Mouse (Mus musculus) thymus, postnatal 0 days (tissue): ENCODE measurements around the gene Gm20388. TPM values are rescaled to one million over a fixed set of nuclear protein-coding genes. Genes with fewer than 3 reads are reported as not detected.

Source experiments
- DNase-seq: peaks from one replicate; pipeline ENCODE4 v3.0.0-alpha.2; 2015; ENCODE audit warnings: low spot score
- polyA plus RNA-seq: library from polyadenylated mRNA; unstranded; fragments of >200 nt; fragmentation: Nextera tagmentation; extraction: Ambion mirVana; gene quantifications from 2 replicates; pipeline ENCODE4 v1.2.1, GENCODE M21; 2015

The Gm20388 gene
- polyA plus RNA-seq, 1 experiment from 2014 or later: not detected

DNA sequence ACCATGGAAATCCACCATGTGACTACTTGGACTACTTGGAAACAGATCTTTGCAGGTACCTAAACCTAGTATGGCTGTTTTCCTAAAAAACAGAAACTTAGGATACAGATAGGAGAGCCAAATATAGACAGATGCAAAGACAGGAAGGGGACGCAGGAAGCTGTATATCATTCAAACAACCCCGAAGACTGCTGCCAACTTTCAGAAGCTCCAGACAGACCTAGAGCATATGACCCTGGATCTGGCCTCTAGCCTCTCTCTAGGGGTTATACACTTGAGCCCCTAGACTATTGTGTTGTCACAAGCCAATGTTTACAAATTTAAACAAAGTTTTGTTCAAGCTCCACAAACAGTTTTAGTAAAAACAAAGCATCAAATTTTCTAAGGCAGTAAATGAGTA is 3050.8 kb downstream of the Gm20388 start:
- DNase-seq: no peak

DNA sequence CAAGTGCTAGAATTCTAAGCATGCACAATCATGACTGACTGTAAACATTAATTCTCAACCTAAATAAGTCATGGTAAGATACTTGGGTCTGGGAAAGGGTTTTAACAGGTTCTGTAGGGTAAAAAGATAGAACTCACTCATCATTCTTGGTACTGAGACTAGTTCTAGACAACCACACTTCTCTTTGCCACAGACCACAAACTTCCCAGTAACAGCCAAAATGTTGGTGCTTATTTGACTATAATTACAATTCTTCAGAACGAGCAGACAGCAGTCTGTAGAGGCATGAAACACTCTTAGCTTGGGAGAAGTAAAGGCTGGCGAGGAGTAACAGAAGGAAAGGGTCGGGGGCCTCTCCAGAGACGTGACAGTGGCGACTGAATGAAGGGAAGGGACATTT is 3051.4 kb downstream of the Gm20388 start:
- DNase-seq: no peak

DNA sequence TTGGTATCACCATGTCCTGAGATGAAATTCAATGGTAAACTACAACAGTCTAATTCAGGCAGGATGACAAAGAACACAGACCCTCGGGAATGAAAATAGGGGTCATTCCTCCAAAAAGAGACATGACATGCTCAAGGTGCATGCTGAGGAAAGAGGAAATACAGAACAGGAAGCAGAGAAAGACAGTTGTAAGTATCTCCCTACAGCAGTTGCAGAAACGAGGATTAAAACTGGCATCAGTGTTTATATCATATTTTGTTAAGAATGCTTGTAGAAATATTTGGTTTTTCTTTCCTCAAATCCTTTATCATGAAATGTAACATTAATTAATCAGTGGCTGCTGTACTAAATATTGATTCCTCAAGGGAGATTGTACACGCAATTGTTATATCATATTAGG is 3056.0 kb downstream of the Gm20388 start:
- no peak for DNase-seq

DNA sequence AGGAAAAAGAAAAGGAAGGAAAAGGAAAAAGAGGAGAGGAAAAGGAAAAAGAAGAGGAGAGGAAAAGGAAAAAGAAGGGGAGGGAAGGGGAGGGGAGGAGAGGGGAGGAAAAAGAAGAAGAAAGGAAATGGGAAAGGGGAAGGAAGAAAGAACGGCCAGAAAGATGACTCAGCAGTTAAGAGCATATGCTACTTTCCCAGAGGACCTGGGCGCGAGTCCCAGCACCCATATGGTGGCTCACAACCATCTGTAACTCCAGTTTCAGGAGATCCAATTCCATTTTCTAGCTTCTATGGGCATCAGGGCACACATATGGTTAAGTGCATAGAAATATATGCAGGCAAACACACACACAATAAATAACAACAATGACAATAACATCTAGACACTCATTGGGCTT is 3057.5 kb downstream of the Gm20388 start:
- no peak for DNase-seq

DNA sequence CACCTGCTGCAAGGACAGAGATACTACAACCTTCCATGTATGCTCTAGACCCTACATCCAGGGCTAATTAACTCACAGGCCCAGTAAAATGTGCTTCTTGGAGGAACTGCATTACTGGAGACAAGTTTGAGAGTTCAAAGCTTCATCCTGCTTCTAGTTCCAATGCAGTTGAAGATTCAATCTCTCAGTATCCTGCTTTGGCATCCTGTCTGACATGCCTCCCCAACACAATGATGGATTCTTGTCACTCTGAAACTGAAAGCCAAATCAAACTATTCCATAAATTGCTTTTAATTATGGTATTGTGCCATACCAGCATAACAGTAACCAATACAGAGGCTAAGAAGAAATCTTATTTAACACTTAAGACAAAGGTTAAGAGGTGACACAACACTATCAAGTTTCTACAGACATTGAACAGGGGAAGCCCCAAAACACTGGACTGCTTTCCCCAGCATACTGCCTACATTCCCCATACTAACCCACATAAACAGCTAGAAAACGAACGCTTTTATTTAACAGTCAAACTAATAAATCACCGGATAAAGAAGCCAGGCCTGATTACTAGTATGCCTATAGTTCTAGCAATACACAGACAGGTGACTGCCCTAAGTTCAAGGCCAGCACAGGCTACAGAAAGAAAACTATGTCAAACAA is 3059.5 kb downstream of the Gm20388 start:
- no peak for DNase-seq

DNA sequence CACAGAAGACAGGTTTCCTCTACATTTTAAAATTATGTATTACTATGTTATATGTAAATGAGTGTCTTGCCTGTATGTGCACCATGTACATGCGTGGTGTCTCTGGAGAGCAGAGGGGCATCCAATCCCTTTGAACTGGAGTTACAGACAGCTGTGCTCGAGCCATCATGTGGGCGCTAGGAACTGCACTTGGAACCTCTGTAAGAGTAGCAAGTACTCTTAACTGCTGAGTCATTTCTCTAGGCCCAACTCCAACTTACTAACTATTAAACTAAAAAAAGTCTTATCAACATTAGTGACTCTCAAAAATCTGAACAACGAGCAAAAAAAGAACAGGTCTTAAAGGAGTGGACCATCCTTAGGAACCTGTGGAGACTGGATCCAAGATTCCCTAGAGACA is 3065.4 kb downstream of the Gm20388 start:
- DNase-seq: no peak

- no peak for DNase-seq
These were observed 3068.8 kb downstream of the Gm20388 start for GRCm38 (mm10) chr8:122979424-122979823.

- peak; percentile 30 for DNase-seq
These were observed 3069.3 kb downstream of the Gm20388 start for GRCm38 (mm10) chr8:122979865-122980509.

DNA sequence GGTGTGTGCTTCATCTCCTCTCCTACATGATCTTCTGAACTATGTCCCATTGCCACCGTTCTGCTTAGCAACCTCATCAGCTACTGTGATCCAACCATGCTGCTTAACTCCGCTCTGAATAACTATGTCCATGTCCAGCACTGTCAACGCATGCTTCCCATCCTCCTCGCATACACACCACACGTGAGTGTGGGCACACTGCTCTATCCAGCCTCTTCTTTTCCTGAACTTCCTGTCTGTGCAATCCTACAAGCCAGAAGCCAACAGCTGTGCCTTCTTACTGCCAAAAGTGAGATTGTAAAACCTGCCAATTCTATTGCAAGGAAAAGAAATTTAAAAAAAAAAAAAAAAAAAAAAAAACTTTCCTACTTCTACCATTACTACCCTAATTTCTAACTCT is 3071.0 kb downstream of the Gm20388 start:
- DNase-seq: no peak

- DNase-seq: no peak
These were observed 3072.7 kb downstream of the Gm20388 start for GRCm38 (mm10) chr8:122983178-122983942.

GRCm38 (mm10) chr8:122984175-122984574 is 3073.5 kb downstream of the Gm20388 start:
- no peak for DNase-seq

DNA sequence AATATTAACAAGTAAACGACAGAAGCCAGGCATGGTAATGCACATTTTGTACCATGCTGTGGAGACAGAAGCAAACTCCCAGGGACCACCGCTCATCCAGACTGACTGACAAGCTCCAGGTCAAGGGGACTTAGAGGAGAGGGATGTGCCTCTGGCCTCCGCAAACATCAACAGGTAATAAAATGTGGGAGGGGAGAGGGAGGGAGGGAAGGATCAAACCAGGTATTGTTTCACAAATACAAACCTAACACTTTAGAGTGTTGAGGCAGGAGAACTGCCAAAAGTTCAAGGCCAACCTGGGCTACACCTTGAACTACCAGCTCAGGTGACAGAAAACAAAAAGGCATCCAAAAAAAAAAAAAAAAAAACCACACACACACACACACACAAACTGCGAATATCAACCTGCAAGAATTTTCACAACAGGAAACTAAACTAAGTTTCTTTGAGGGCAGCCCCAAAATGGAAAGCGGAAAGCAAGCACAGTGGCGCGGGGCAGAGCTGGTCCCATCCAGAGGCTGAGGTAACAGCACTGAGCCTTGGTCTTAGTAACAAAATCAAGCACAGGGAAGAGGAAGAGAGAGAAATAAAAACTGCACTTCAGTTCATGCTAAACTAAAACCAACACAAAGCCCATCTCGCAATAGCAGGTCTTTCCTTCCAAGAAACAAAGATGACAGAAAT is 3076.0 kb downstream of the Gm20388 start:
- DNase-seq: peak; percentile 54

- DNase-seq: no peak
These were observed 3076.6 kb downstream of the Gm20388 start for GRCm38 (mm10) chr8:122987255-122987654.

GRCm38 (mm10) chr8:122988955-122989354 is 3078.3 kb downstream of the Gm20388 start:
- DNase-seq: no peak

GRCm38 (mm10) chr8:122989976-122990375 is 3079.3 kb downstream of the Gm20388 start:
- peak; percentile 64 for DNase-seq

- no peak for DNase-seq
These were observed 3080.7 kb downstream of the Gm20388 start for GRCm38 (mm10) chr8:122991368-122991767.

DNA sequence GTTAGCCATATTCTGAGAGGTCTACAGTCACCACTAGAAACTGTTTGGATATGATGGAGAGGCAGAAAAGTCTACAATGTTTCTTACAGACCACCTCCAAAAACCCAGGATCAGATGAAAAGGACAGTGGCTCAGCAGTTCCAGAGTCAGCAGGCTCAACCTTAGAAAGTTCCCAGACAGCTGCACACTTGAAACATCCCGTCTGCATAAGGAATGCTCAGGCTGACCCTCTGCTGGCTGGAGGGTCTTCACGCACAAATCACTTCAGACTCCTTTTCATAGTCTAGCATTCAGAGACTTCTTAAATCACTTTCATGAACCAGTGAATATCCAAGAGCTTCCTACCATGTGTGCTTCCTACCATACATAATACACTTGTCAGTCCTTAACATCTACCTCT is 3081.7 kb downstream of the Gm20388 start:
- no peak for DNase-seq

DNA sequence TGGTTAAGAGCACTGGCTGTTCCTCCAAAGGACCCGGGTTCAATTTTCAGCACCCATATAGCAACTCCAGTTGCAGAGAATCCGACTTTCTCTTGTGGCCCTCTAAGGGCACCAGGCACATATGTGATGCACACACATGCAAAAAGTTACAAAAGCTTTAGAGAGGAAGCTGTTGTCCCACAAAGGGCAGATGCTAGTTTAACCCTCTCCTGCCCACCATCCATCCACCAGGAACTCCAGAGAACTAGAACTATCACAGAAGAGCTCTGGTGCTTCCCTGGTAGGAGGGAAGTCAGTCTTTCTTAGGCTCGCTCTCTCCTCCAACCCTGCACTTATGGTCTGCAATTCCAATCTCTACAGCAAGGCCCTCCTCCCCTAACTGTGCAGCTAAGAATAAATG is 3082.4 kb downstream of the Gm20388 start:
- peak; percentile 58 for DNase-seq

GRCm38 (mm10) chr8:122993740-122994139 is 3083.1 kb downstream of the Gm20388 start:
- DNase-seq: no peak

DNA sequence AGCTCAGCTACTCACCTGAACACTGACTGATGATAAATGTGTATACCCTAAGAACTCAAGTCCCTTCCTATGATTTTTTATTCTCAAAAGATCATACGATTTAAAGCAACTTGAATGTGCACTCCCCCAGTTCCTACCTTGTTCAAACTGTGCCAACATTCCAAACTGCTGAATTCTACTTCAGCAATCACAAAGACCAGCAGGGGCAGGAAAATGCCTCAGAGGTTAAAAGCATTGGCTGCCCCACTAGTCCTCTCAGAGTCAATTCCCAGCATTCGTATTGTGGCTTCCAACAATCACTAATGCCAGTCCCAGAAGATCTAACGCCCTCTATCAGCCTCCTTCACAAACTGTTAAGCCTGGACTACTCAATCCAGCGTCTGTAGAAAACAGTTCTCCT is 3087.3 kb downstream of the Gm20388 start:
- no peak for DNase-seq

DNA sequence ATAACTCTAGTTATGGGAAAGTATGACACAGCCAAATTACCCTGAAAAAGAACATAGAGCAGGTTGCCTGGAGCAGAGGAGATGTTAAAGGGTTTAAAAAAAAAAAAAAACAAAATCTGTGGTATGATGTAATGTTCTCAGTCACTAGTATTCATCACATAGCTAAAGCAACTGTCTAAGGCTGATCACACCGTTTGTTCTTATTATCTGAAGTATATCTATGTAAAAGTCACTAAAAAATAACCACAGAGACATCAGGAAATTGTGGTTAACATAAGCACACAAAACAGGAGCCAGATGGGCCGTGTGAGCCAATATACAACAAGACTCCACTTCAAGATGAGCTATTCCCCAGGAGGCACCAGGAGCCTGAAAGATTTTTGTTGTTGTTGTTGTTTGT is 3089.7 kb downstream of the Gm20388 start:
- DNase-seq: peak; percentile 65
